Mouse (Mus musculus) liver, adult 2 months (tissue): ENCODE data around the gene Themis.

ENCODE experiments used
- CTCF ChIP-seq: fragments of 200-500 bp; IDR thresholded peaks from 2 replicates; pipeline ENCODE4 v1.5.1; 2011; ENCODE audit warnings: low read depth, low read length, control low read depth
- POLR2A ChIP-seq: fragments of 200-500 bp; IDR thresholded peaks from 2 replicates; pipeline ENCODE4 v1.6.1; 2011; ENCODE audit warnings: low read length, control low read depth; ENCODE audit not compliant: insufficient read depth; ENCODE audit errors: extremely low read depth

DNA sequence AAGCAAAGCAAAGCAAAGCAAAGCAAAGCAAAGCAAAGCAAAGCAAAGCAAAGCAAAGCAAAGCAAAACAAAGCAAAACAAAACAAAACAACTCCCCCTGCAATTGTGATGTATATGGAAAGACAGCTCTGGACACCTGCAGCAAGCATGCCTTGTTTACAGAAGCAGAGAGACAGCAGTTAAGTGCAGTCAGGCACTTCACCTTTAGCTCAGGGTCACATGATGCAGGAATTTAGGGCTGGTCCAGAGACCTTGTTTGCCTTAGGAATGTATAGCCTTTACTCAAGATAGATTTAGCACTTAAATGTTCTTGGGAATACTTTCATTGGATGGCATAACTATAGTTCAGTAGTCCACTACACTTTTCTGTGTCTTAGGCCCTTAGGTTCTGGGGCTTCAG lies 32.1 kb upstream of the Themis start:
- TF ChIP-seq CTCF (no peak), POLR2A (no peak)
